Mouse (Mus musculus) thymus, adult 18-20 months (tissue): ENCODE results near the gene Gm28729.
"Not testable (repeated sequence)": the region's sequence is repeated elsewhere in the genome, so short reads cannot be mapped to it uniquely, and the experiment has no call there.

Experiments
- DNase-seq, 2 experiments: peaks; one replicate each; pipeline ENCODE4 v3.0.0; 2022; ENCODE audit warnings: mixed read lengths in 2 of 2

Gm28729 gene

DNA sequence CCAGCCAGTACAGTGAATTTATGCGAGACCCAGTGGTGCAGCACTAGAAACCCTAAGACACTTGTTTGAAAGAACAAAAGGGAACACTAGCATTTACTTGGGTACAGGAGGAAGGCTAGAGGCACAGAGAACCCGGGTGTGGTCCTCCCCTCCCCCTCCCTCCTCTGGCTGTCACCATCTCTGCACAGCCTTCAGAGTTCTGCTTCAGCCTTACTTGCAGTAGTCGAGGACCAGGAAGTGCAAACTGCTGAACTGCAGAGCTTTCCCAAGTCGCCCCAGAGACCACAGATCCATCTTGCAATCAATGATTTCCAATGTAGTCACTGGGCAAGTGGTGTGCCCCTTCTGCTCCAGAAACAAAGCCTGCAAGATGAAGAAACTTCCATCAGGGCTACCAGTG is 7.6 kb downstream of the Gm28729 start:
- DNase-seq, result no peak

DNA sequence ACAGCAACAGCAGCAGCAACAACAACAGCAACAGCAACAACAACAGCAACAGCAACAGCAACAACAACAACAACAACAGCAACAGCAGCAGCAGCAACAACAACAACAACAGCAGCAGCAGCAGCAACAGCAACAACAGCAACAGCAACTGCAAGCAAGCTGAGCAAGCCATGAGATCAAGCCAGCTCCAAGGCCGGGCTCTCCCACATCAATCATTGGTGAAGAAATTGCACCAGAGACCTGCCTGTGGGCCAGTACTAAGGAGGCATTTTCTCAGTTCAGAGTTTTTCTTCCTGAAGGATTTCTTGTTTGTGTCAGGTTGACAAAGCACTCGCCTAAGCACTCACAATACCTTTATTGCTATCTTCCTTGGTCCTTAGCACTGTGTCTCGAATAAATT is 8.3 kb downstream of the Gm28729 start:
- DNase-seq, result no peak

DNA sequence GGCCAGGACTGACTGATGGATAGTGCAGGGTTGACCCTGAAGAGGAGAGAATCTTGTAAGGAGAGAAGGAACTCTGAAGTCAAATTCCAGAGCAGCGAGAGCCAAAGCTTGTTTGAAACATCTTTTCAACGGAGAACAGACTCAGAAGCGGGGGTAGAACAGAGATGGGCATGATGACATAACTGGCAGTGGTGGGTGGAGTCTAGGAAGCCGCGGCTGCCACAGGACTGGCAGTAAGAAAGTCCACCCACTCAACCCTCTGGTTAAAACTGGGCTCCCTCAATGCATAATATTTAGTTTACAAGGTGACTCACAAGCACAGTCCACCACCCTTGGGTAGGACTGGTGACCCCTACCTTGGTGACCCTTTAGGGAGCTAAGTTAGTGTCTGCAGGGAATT is 9.3 kb downstream of the Gm28729 start:
- no peak for DNase-seq

DNA sequence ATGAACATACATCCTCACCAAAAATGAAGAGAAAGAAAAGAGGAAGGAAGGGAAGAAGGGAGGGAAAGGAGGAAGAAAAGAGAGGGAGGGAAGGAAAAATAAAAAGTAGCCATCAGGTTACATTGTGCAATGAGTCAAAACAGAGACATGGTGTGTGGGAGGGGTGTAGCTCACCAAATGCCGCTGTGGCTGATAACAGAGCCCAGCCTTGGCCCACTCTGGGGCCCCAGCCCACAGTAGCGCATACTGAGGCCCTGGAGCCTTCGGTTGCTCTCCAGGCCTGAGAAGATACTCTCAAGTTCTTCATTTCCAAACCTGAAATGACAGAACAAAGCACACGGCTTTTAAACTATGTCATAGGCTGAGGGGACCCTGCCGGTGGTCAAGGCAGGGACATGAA is 10.8 kb downstream of the Gm28729 start:
- no peak for DNase-seq

DNA sequence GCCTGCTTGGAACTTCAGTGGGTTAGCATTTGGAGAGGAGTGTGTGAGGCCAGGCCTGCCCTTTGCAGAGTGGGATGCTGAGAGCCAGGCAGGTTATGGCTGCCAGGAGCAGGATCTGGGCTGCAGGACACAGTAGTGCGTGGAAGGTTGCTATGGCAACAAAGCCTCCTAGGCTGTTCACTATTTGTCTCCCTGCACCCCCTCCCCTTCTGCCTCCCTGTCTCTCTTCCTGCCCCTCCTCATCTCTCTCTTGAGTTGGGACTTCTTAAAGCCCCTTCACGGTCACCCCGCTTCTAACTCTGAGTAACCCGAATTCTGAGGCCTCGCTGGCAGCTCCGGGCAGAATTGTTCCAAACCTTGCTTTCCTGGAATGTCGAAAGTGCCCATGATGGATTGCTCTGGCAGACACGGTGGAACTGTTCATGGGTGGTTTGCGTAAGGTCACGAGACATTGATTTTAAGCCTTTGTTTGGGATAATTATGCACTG is 19.0 kb downstream of the Gm28729 start:
- DNase-seq, result no peak

DNA sequence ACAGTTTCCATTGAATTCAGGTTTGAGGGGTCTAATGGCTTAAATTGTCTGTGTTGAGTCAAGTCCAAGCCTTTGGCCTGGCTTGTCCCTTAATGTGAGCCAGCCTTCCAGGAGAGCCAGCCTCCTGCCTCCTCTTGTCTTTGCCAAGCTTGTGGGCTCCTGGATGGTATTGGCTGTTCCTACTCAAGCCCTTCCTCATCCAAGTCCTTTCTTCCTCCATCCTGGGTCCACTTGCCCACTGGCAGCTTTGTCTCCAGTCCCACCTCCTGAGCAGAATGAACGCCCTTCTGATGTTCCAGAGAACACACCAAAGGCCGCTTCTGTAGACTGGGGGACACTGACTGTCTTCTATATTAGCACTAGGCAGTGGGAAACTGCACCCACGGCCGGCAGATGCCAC is 19.9 kb downstream of the Gm28729 start:
- DNase-seq, result no peak

DNA sequence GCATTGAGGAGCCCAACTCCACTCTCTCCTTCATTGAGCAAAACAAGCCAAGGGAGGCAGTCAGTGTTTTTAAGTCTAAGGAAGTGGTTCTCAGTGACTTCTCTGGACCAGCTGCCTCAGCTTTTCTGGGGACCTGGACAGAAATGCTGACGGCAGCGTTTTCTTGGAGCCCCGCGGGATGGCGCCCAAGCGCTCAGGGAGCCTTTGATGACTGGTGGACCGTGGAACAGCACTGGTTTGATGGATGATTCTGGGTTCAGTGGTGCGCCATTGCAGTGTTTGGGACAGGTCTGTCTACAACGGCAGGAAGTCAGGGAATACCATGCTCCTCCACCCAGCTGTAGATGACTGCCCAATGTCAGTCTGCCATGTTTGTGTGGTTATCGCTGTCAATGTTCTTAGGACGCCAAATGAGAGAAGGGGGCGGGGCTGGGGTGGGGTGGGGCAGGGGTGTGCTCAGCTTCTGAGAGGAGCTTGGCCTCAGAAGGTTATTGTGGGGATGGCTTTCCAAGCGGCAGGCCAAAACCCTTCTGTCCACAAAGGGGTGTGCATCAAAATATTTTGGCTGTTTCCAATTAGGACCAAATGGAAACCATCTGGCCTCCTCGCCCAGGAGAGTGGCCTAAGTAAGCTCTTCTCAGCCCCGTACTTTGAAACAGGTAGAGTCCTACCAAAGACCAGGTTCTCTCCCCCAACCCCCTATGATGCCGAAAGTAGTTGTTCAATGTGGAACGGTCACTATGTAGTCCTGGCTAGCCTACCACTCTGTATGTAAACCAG is 20.8 kb downstream of the Gm28729 start:
- no peak for DNase-seq

DNA sequence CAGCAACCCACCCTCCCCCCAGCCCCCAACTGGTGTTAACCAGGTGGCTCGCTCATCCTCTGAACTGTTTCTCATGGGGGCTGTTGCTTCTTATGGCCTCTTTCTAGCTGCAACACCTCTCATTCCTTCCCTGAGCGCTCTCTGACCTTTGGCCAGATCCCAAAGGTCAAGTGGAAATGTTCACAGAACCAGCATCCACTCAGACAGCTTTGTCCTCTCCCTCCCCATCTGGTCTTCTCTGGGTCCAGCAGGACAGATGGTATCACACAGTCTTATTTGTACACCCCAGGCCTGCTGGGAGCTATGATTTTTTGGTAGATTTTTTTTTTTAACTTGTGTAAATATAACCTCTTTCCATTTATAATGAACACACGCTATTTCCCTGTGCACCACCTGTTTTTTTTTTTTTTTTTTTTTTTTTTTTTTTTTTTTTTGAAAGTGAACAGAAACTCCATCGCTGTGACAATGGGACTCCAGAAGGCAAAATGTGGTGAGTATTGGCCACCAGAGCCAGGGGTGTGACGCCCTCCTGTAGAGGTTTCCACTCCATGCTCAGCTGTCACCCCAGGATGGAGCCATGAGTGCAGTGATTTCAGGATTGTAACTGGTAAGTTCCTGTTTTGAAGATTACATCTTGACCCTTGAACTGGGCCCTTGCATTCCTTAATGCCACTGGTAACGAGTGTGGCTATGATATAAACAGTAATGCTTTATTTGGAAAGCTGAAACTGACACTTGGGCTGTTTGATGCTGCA is 22.0 kb downstream of the Gm28729 start:
- DNase-seq, result no peak

DNA sequence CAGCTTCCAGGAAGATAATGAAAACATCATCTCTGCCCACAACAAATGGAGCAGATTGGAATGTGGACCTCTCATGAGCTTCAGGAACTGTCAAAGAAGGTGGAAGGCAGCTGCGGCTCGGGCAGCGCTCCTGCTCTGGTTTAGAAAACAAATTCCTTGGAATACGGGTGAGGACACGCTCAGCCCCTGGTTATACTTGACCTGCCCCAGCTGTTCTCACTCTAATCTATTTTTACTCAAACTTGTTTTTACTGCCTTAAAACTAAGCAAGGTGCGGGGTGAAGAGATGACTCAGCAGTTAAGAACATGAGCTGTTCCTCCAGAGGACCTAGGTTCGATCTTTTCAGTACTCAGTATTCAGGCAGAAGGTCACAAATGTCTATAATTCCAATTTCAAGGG is 23.8 kb downstream of the Gm28729 start:
- DNase-seq, result no peak

DNA sequence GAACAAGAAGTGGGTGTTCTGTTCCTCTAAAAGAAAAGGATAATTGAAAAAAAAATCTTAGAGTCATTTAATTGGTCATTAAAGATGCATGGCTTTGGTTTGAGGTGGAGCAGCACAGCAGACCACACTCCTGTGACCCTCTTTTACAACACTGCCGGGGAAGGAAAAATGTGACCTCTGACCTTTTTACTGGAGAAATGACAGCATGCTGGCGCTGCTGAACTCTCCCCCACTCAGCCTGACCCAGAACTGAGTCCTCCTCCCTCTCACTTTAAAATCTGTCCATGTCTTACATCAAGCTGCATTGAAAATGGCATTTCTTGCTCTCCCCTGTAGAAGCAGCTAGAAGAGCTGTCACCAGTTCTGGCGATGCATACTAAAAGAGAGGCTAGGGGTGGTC is 31.9 kb downstream of the Gm28729 start:
- DNase-seq, result no peak

DNA sequence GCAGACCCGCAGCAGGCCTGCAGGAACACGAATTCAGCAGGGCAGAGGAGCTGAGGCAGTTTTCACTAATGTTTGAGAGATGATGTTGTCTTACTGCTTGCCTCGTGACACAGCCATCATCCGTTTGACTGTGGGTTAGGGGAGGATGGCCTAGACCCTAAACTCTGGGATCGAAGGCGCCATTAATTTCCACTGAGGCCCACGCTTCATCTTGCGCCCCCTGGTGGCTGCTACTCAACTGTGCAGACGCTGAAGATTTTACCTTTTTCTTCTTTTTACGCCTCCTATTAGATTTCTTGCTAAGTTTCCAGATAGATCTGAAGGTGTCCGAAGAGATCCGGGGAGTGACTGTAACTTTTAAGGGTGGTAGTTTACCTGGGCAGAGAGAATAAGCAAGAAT is 33.3 kb downstream of the Gm28729 start:
- peak in 1 of 2 experiments; percentile 10 for DNase-seq

DNA sequence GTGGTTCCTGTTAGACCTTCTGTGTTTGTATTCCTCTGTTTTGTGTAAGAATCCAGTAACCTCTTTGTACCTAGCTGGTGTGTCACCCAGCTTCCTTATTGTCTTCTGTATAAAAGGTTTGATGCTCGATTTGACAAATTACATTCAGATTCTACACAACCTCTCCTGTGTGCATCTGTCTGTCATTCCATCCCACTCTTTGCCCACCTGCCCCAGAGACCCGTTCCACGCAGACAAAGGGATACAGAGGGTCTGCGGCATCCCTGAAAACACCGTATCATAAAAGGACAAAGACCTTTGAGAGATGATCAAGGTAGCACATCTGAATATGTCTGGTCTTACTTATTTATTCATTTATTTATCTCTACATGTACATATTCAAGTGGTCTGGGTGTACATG is 37.2 kb downstream of the Gm28729 start:
- DNase-seq, result not testable (repeated sequence)

DNA sequence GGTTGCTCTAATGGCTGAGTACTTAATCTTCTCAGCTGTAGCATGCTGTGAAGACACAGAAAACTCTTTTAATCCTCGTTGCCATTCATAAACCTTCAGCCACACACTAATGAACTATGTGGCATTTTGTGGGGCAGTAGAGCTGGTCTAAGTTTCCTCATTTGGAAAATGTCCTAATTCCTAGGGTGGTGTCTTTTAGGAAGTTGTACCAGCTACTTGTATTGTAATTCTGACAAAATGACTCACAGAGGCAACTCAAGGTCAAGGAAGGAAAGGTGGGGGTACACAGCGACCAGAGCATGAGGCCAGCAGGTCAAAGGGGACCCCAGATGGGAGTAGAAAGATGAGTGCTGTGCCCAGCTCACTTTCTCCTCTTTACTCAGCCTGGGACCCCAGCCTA is 41.4 kb downstream of the Gm28729 start:
- no peak for DNase-seq

DNA sequence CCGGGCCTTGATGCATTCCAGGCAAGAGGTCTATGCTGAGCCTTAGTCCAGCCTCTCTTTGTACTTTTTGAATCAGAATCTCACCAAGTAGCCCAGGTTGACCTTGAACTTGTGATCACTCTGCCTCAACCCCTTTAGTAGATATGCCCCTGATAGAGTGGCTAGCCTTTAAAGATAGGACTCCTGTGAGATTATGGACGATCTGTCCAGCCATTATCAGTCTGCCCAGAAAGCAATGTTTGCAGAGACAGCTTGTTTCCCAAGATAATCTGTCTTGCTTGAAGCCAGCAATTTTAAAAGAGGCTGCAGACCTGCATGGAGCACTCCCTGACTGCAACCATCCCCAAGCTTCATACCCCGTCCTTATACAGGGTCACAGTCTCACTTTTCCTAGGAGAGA is 42.0 kb downstream of the Gm28729 start:
- no peak for DNase-seq

DNA sequence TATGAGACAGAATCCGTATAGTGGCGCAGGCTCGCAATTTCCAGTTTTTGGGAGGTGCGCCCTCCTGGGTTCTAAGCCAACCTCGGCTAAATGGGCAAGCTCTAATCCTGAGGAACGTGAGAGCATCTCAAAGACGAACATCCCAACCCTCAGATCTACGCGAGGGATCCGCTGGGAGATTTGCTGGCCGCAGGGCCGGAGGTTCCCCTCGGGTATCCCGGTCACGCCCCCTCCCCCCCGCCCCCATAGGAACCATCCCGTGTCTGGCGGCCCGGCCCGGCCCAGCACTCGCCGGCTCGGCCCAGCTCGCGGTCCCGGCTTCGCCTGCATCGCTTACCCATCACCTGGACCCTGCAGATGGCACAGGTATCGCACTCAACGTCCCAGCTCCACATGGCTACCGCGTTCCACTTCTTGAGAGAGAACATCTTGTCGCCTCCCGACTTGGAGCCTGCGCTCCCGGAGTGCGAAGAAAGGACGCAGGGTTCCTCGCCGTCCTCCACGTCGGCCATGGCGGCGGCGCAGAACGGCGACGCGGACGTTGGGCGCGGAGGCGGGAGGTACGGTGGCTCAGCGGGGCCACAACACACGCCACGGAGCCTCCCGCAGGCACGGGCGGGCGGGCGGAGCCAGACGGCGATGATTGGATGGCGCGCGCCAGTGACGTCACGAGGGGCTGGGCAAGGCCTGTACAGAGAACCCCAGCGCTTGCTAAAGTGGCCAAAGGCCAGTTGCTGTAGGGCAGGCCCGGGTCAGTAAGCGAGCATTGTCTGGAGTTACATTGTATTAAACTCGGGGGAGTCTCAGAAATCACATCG is 46.8 kb downstream of the Gm28729 start, which contains the start of gene Rnf7:
Gene Rnf7, minus strand, starts transcription at position 605 of the 818 bp plus-strand sequence.
- peak; percentile 94 for DNase-seq

DNA sequence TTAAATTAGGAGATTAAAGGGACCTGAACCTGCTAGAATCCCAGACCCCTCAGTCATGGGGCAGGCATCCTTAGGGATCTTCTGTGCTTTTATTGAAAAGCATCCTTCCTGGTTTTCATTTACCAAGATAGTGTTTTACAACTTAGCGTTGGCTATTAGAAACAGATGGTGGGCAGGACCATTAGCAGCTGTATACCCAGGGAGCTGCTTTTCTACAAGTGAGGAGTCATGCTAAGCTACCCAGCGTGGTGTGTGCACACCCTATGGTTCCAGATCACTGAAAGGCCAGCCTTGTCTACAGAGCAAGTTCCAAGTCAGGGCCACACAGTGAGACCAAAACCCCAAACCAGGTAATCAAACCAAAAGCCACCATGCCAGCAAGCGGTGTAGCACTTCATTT is 52.7 kb downstream of the Gm28729 start:
- no peak for DNase-seq

DNA sequence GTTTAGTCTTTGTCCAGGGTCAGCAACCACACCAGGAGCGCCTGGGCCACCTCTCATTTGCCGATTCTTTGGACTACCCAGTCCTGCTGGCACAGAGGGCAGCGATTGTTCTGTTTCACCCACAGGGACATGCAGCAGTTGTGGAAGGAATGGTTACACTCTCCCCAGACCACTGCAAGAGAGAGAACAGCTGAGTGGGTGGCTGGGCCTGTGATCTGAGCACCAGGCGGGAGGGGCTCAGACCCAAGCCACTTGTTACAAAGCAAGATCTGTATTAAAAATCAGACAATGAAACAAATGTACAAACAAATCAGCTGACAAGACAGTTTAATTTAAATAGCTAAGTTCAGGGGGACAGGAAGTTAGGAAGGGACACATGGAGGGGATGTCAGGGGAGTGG is 53.4 kb downstream of the Gm28729 start:
- DNase-seq, result not testable (repeated sequence)

DNA sequence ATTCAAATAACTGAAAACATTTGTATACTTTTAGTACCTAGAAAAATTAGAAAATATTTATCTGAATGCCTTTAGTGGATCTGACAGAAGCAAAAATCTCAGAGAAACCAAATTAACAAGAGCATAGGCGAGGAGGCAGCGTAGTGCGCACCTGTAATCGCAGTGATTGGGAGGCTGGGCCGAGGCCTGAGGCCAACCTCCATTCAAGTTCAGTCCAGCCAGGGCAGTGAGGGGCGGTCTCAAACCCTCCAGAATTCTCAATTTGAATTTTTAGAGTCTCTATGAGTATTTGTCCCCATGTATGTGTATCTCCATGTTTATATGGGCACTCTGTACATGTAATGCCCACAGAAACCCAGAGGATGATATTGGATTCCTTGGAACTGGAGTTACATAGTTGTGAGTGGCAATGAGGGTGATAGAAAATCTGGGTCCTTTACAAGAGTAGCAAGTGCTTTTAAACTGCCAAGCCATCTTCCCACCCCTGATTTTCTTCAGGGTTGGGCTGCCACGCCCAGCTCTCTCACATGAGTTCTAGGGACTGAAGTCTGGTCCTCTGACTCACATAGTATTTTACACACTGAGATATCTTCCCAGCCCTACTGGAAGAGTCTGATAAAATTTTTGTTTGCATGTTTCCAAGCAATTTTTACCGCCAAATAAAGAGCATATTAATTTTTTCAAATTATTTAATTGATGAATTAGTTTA is 54.6 kb downstream of the Gm28729 start:
- DNase-seq, result no peak

DNA sequence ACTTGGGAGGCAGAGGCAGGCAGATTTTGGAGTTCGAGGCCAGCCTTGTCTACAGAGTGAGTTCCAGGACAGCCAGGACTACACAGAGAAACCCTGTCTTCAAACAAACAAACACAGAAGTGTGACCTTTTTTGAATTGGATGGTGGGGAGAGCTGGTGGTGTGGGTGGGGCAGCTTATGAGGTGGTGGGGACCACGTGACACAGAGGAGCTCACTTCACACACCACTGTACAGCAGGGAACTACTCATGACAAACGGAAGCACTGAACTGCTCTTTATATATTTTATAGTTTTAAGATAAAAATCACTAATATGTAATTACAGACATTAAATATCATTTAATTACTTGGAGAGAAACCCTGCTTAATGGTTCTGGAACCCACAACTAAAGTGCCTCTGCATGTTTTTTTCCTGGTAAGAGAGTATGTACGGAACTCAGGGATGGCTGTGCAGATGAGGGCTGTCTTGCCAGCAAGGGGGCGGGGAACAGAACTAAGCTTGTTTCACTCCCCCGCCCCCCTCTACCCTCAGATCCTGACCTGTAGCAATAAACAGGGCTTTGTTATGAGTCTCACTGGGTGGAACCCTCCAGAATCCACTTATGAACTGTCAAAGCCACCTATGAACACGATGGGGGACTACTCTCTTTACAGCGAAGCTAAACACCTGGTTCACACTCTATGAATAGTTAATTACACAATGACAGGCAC is 55.4 kb downstream of the Gm28729 start:
- no peak for DNase-seq

DNA sequence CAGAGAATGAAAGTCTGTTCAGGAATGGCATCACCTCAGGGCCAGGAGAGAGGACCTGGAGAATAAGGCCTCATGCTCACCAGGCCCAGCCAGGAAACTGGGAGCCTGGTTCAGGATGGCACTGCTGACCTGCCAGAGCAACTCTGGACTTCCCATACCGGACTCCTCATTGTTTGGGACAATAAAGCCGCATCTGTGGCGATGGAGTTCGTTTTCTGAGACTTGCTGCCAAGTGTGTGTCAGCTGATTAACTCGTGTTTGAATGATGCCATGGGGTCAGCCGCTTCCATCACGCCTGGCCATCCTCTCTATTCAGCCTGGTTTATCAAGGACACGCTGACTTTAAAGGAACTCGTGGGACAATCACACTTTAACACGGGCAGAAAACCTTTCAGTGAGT is 61.4 kb downstream of the Gm28729 start:
- no peak for DNase-seq

DNA sequence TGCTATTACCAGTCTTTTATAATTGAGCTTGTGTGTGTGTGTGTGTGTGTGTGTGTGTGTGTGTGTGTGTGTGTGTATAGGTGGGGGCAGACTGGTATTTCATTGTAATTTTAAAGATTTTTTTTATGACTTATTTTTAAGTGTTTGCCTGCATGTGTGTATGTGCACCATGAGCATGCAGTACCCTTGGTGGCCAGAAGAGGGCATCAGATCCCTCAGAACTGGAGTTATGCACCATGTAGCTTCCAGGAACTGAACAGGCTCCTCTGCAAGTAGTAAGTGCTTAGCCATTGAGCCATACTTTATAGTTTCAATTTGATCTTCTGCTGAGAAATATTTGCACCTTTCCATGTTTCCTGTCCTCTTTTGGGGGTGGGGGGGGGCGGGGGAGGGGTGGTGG is 63.5 kb downstream of the Gm28729 start:
- no peak for DNase-seq
